Mouse (Mus musculus): ENCODE results near the gene Plxnd1. TPM values are rescaled to one million over a fixed set of nuclear protein-coding genes. Genes with fewer than 3 reads are reported as not detected.

Plxnd1 gene
- 12.7 and 13.5 TPM in 2 replicates for polyA plus RNA-seq (2012; rRNA removed)

GRCm38 (mm10) chr6:115994877-115995520 lies at the start of gene Plxnd1:
Gene Plxnd1, minus strand, starts transcription at chr6:115995005.

GRCm38 (mm10) chr6:115944638-115945037 lies 50.2 kb downstream of the Plxnd1 start, which contains the start of gene H1foo:
Gene H1foo, plus strand, starts transcription at chr6:115944938.

GRCm38 (mm10) chr6:115931639-115932038 lies 63.2 kb downstream of the Plxnd1 start, which contains the start of gene Rho:
Gene Rho, plus strand, starts transcription at chr6:115931748.

Other genes starting within 250 kb of the Plxnd1 start
- 18.6 and 18.9 TPM in 2 replicates for gene Tmem40, start 232.6 kb downstream of the Plxnd1 start, polyA plus RNA-seq (2012; rRNA removed)
- 2.2 and 2.5 TPM in 2 replicates for gene Cand2, start 220.5 kb downstream of the Plxnd1 start, polyA plus RNA-seq (2012; rRNA removed)
- 2,015 and 2,031 TPM in 2 replicates for gene Rpl32, start 186.3 kb downstream of the Plxnd1 start, polyA plus RNA-seq (2012; rRNA removed)
- 0.05 and 0.08 TPM in 2 replicates for gene Efcab12, start 156.6 kb downstream of the Plxnd1 start, polyA plus RNA-seq (2012; rRNA removed)
- 6.8 and 7.6 TPM in 2 replicates for gene Mbd4, start 141.6 kb downstream of the Plxnd1 start, polyA plus RNA-seq (2012; rRNA removed)
- 1.5 and 1.6 TPM in 2 replicates for gene Ift122, start 141.5 kb downstream of the Plxnd1 start, polyA plus RNA-seq (2012; rRNA removed)
- gene Rho, start 63.3 kb downstream of the Plxnd1 start, polyA plus RNA-seq (2012; rRNA removed): 0.02 and 0.10 TPM in 2 replicates
- gene H1foo, start 50.1 kb downstream of the Plxnd1 start, polyA plus RNA-seq (2012; rRNA removed): not detected in 2 replicates
- gene Tmcc1, start 198.5 kb upstream of the Plxnd1 start, polyA plus RNA-seq (2012; rRNA removed): 2.8 and 3.2 TPM in 2 replicates
- 15.1 TPM in 2 replicates for gene Washc2, start 213.0 kb upstream of the Plxnd1 start, polyA plus RNA-seq (2012; rRNA removed)

Data from liver, embryonic 14 days (tissue).